Mouse (Mus musculus): ENCODE results near the gene E130309D02Rik. TPM values are rescaled to one million over a fixed set of nuclear protein-coding genes. Genes with fewer than 3 reads are reported as not detected.
A peak's percentile ranks its signal among the peaks of the same experiment; 100 is the strongest.

The E130309D02Rik gene
- total RNA-seq, 2 experiments from 2014 or later, result 26.0 to 29.9 TPM

DNA sequence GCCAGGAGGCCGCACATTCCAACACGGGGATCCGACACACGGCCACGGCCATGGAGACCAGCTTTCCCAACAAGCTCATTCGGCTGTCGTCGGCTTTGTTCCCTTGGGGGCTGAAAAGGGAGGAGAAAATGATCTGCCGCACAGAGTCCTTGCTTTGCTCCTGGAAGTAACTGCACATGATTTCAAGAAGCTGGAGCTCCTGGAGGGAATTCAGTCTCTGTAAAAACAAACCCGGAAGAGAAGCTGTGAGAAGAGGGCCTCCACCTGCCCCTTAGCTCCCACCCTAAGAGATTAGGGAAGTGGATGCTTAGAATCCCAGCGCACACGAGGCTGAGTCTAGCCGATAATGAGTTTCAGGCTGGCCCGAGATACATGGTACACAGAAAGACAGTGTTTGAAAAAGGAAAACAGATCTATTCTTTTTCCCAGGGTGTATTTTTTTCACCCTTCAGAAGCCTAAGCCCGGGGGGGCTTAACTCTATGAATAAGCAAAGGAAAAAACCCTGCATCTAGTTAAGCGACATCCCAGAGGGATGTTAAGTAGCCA, 904 bp downstream of the E130309D02Rik start:
- intact Hi-C loops (cut with DNase I), result no loop called here
- DNase-seq, result no peak

DNA sequence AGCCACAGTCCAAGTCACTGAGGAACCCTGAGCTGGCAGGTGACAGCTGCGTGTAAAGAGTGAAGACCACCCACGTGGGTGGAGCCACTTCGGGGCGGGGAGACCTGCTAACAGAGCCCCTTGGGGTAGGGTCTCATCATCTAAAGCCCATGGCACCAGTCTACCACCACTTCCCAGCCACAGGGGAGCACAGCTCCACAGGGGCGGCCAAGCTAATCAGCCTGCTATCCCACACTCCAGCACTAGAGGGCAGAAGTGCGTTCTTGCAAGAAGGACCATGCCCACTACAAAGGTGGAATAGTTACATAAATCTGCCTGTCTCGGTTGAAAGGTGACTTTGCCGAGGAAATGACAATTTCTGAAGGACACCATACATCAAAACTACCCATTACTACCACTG, 3.3 kb downstream of the E130309D02Rik start:
- DNase-seq, result peak; percentile 80
- intact Hi-C loops (cut with DNase I), result no loop called here

DNA sequence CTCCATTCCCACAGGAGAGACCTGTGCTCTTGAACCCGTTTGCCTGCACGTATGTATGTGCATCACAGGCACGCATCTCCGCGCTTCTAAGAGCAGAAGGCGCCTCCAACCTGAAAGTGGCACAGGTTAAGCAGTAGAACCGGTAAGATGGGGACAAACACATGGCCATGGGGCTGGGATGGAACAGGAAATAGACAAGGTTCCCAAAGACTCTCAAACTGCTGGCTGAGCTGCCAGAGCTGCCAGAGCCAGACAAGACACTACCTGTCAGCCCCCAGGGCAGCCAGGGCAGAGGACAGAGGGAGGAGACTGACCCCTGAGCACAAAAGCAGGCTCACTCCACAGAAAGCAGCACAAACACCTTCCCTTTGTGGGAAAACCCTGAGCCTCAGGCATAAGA, 5.2 kb downstream of the E130309D02Rik start:
- intact Hi-C loops (cut with DNase I), result no loop called here
- DNase-seq, result no peak

DNA sequence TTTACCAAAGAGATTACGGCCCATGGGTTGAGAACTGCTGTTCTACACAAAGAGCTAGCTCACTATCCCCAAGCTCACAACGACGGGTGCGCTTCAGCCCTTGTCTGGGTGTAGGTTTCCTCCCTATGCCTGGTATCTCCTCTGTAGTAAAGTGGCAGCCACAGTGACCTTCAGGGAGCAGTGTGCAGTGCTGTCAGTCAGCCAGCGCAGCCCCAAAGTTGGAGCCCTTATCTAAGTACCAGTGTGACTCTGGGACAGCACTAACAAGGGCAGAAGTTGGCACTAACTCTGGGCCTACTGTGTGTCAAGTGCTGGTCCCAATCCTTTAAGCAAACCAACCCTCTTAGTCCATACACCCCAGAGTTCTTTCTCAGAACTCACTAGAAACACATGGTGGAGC, 6.3 kb downstream of the E130309D02Rik start:
- intact Hi-C loops (cut with DNase I), result no loop called here
- no peak for DNase-seq

DNA sequence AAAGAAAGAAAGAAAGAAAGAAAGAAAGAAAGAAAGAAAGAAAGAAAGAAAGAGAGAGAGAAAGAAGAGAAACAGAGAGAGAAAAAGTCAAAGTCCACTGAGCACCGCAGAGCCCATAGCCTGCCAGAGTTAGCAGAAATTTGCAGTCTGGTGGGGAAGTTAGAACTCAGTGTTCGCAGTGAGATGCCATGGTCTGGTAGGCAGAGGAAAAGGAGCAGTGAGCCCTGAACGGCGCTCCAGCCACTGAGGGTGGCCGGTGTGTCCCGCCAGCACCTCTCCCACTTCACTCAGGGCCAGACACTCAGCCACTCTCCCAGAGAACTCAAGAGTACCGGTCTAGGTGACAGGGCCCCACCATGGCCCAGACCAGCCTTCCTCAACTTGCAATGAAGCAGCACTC, 10.9 kb downstream of the E130309D02Rik start:
- no peak for DNase-seq
- intact Hi-C loops (cut with DNase I), result no loop called here

DNA sequence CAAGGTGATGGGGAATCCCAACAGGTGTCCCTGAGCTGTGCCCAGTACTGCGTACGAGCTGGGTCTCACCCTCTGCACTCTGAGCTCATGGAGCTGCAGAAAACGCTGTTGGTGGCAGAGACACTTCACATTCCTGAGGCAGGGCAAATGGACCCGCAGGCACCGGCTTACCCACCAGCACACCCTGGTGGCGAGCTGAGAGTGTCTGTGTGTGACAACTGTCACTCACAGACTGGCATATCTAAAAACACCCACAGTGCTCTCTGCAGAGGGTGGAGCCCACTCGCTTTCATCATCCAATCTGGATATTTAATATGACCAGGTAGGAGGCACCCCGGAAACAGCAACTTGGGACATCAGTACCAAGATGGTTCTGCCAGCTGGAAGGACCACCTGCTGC, 13.9 kb downstream of the E130309D02Rik start:
- DNase-seq, result no peak
- intact Hi-C loops (cut with DNase I), result no loop called here

DNA sequence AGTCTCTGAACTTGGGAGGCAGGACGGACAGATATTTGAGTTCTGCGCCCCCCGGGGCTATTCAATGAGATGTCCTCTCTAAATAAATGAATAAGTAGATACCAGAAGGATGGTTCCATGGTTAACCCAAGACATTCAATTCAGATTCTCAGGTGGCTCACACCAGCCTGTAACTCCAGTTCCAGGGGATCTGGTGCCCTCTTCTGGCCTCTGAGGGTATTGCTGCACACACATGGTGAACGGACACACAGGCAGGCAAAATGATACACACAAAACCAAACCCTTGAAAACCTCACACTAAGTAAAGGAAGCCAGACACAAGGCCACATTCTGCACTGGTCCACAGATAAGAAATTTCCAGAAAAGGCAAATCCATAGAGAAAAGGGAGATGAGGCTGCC, 15.5 kb downstream of the E130309D02Rik start:
- intact Hi-C loops (cut with DNase I), result no loop called here
- peak; percentile 67 for DNase-seq

DNA sequence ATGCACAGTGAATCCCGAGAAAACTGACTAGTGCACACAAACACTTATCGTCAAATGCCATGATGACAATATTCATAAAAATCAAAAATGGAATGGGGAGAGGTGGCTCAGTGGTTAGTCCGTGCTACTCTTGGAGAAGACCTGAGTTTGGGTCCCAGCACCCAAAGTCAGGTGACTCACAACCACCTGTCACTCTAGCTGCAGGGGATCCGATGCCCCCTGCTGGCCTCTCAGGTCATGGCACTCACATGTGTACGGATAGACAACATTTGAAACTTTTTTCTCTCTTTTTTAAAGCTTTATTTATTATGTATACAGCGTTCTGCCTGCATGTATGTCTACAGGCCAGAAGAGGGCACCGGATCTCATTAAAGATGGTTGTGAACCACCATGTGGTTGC, 16.8 kb downstream of the E130309D02Rik start:
- no peak for DNase-seq
- intact Hi-C loops (cut with DNase I), result no loop called here

DNA sequence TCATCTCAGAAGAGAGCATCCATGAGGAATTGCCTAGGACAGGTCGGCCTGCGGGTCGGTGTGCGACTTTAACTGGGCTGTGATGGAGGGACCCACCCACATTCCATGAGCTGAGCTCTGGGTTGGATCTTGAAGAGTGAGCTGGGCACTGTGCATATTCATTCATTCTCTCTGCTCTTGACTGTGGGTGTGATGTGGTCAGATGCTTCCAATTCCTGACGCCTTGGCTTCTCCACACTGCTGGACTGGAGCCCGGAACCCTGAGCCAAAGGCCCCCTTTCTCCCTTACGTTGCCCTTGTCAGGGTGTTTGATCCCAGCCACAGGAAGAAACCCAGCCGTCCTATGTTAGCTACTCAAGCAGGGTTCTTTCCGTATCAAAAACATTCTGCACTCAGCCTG, 17.2 kb downstream of the E130309D02Rik start:
- no peak for DNase-seq
- intact Hi-C loops (cut with DNase I), result no loop called here

DNA sequence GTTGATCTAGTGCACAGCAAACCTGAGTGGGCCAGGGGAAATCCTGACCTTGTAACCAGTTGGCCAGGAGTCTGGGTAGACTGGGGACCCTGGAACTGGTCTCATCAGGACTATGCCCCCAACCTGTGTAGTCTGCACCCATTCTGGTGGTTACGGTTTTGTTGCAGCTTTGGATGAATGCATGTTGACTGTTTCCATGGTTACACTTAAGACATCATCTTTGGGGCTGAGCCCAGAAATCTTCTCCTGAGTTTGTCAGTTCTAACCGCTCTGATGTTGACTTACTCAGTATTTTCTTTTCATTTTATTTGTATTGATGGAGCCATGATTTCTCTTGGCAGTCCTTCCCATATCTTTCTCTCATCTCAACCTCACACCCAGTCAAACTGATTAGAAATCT, 19.8 kb downstream of the E130309D02Rik start:
- intact Hi-C loops (cut with DNase I), result no loop called here
- DNase-seq, result no peak

DNA sequence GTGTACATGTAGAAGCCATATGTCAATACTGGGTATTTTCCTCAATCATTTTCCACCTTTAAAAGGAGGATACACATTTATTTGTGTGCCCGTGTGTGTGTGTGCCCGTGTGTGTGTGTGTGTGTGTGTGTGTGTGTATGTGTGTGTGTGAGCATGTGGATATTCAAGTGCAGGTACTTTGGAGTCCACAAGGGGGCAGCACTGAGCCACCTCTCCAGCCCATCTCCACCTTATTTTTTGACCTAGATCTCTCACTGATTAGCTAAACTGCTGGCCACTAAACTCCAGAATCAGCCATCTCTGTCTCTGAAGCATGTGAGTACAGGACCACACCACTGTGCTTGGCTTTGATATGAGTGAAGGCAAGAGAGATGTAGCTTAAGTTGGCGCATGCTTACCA, 20.3 kb downstream of the E130309D02Rik start:
- DNase-seq, result no peak
- intact Hi-C loops (cut with DNase I), result no loop called here

DNA sequence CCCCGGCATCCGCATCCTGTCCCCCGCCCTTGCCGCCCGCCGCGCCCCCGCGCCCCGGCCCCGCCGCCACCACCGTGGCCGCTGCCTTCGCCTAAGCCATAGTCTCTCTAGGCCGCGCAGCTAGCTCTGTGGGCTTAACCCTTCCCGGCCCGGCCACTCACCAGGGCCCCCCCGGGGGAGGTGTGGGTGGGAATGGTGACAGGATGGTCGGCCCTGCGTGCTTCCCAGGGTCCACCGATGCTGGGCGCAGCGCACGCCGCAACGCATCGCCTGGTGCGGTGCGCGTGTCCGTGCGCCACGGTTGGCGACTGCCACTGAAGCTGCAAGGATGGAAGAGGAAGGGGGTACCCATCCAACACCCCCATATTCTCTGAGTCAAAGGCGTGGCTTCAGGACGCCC, 21.8 kb downstream of the E130309D02Rik start, which contains the start of gene Zfp853:
Zfp853 (minus strand) TSS at position 220 of the 400 bp plus-strand sequence.
- DNase-seq, result peak; percentile 28
- intact Hi-C loops (cut with DNase I), result no loop called here

DNA sequence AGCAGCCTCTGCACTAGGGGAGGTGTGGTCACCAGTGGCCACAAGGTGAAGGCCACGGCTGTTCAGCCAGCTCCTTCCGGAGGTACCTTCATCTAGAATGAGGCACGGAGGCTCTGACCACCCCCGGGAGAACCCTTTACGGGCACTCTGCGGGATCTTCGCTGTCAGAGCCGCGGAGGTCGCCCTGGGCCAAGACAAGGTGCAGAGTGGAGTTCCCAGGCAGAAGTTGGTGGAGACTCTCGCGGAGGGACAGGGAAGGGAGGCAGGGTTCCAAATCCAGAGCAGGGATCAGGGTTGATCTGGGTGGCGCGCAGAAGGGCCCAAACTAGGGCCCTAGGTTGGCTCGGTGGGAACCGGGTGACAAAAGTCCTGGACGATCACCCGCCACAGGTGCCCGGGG, 22.3 kb downstream of the E130309D02Rik start:
- DNase-seq, result no peak
- intact Hi-C loops (cut with DNase I), result no loop called here

DNA sequence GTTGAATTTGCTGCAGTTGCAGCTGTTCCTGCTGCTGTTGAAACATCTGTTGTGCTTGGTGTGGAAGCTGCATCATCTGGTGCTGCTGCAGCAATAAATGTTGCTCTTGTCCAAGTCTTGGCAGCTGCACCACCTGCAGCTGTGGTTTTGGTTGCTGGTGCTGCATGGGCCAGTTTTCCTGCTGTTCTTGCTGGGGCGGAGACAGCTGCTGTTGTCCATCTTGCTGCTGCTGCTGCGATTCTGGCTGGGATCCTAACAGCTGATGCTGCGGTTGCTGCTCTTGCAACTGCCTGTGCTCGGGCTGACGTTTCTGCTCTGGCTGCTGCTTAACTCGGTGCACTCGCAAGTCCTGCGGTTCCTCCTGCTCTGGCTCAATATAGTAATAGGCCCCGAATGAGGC, 25.9 kb downstream of the E130309D02Rik start:
- no peak for DNase-seq
- intact Hi-C loops (cut with DNase I), result no loop called here

DNA sequence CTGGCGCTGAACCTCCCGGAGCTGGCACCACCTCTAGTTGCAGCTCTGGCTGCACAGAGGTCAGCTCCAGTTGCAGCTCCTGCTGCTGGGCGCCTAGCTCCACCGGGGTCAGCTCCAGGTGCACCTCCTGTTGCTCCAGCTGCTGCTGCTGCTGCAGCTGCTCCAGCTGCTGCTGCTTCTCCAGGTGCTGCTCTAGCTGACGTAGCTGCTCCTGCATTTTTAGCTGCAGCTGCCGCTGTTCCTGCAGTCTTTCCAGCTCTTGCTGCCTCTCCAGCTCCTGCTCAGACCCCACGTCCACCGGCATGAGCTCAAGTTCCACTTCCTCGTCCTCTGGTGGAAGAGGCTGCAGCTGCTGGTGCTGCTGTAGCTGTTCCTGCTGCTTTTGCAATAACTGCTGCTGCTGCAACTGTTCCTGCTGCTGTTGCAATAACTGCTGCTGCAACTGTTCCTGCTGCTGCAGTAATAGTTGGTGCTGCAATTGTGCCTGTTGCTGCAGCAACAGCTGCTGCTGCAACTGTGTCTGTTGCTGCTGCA, 26.7 kb downstream of the E130309D02Rik start:
- intact Hi-C loops (cut with DNase I), result no loop called here
- no peak for DNase-seq

DNA sequence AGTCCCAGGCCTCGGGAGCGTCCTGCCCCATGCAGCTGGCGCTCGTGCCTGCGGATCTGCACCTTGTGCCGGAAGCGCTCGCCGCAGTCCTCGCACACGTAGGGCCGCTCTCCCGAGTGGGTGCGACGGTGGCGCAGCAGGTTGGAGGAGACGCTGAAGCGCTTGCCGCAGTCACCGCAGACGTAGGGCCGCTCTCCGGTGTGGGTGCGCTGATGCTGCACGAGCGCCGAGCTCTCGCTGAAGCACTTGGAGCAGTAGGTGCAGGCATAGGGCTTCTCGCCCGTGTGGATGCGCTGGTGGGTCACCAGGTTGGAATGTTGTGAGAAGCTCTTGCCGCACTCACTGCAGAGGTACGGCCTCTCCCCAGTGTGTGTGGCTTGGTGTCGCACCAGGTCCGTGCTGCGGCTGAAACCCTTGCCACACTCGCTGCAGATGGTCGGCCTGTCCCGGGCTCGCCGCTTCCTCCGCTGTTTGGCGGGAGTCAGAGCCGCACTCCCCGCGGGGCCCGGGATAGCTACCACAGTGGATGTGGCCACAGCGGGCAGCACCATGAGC, 27.3 kb downstream of the E130309D02Rik start:
- no peak for DNase-seq
- intact Hi-C loops (cut with DNase I), result no loop called here

DNA sequence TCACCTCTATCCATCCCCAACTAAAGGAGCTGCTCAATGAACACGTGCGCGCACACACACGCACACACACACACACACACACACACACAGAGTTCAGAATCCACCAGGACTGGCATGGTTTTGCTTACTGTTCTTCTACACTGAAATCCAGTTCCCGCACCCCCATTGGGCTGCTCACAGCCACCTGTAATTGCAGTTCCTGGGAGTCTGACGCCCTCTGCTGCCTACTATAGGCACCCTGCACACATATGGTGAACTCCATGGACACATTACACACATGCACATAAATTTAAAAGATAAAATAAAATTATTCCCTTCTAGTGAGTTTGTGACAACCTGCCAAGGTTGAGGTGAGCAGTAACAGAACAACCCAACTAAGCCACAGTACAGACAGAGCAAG, 30.4 kb downstream of the E130309D02Rik start:
- intact Hi-C loops (cut with DNase I), result no loop called here
- no peak for DNase-seq

DNA sequence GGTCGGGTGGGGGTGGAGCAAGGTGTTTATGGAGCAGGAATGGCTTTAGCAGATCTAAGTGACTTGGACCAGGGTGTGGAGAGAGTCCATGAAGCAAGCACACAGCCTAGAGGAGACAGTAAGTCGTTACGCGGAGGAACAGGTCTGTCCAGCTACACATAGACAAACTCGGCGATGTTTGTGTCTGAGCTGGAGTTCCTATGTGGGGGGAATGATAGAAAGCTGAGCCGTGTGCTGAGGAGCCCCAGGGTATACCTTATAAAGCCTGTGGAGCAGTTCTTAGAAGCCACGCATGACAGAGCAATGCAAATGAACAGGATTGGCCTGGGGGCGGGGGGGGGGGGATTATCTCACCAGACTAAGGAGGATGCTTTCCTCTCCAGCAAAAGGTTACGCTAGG, 35.9 kb downstream of the E130309D02Rik start:
- intact Hi-C loops (cut with DNase I), result no loop called here
- DNase-seq, result no peak

DNA sequence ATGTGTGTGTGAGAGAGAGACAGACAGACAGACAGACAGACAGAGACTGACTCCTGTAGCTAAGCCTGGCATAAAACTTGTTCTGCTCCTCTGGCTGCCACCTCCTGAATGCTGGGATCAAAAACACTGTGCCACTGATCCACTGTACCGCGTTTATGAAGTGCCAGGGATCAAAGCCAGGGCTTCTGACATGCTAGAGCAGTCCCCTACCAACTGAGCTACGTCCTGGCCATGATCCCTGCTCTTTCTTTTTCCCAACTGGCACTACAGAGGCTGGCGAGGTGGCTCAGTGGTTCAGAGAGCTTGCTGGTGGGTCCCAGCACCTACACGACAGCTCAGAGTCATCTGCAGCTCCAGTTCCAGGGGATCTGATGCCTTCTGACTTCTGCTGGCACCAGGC, 39.4 kb downstream of the E130309D02Rik start:
- no peak for DNase-seq
- intact Hi-C loops (cut with DNase I), result no loop called here

DNA sequence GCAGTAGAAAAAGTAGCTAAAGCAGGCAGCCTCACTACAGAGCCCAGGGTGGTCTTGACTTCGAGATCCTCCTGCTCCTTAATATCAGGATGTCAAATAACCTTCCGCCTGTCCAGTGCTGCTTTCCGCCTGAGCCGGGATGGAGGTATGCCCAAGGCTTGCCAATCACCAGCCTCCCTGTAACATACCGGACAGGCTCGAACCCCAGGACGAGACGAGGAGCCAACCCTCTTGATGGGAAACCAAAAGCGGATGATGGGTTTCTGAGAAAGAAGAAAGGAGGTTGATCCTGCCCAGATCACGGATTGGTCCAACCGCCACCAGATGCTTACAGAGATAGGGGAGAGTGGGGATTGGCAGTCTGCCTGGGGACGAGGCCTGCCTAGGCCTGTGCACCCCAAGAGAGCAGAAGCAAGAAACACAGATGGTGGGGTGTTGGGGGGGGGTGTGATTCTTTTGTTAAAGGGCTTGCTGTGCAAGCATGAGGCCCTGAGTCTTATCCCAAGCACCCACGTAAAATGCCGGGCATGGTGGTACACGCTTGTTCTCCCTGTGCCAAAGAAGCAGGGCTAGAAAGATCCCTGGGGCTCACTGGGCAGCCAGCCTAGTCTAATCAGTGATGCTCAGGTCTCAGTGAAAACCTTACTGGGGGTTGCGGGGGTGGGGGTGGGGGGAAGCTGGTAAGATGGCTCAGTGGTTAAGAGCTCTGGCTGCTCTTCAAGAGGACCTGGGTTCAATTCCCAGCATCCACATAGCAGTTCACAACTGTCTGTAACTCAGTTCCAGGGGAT, 42.4 kb downstream of the E130309D02Rik start:
- peak; percentile 78 for DNase-seq
- intact Hi-C loops (cut with DNase I), result no loop called here

DNA sequence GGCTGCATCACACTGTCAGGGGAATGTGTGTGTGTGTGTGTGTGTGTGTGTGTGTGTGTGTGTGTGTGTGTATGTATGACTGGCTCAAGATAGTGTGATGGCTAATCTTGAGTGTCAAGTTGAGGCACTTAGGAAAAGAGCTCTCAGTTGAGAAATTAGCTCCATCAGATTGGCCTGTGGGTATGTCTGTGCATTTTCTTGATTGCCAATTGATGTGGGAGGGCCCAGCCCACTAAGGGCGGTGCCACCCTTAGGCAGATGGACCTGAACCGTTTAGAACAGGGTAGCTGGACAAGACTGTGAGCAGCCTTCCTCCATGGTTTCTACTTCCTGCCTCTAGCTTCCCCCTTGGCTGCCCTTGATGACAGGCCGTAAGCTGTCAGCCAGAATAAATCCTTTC, 43.1 kb downstream of the E130309D02Rik start:
- no peak for DNase-seq
- intact Hi-C loops (cut with DNase I), result no loop called here

DNA sequence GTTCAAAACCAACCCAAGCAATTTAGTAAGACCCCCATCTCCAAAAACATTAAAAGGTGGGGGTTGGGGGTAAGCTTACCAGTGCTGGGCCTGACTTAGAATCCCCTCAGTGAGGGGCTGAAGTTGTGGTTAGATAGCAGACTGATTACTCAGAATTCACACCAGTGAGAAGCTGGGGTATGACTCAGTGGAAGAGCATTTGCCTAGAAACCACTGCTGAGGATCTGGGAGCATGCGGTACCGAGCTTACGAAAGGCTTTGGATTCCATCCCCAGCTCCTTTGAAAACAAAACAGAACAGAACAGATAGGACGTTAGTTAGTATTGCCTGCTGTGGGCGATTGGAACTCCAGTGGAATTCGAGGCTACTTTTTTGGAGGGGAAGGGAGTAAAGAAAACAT, 43.5 kb downstream of the E130309D02Rik start:
- intact Hi-C loops (cut with DNase I), result no loop called here
- no peak for DNase-seq

Data from left cerebral cortex, postnatal 4 days (tissue).